Mouse (Mus musculus) heart, adult 2 months (tissue): Measurements from ENCODE around the gene Cald1. TPM values are rescaled to one million over a fixed set of nuclear protein-coding genes. Genes with fewer than 3 reads are reported as not detected.

ENCODE experiments used
- DNase-seq, 2 experiments: peaks; one replicate each; pipeline ENCODE4 v3.0.0; 2021
- H3K27ac ChIP-seq: fragments of 200-600 bp; 2 replicates; pipeline ENCODE4 v1.8.1; 2022
- H3K27me3 ChIP-seq: fragments of 200-500 bp; 2 replicates; pipeline ENCODE4 v1.6.1; 2012; ENCODE audit warnings: mild to moderate bottlenecking, low read length, inconsistent platforms, mixed read lengths; ENCODE audit not compliant: control insufficient read depth, insufficient read depth
- H3K36me3 ChIP-seq: fragments of 200-500 bp; 2 replicates; pipeline ENCODE4 v1.6.1; 2012; ENCODE audit warnings: low read length, inconsistent platforms; ENCODE audit not compliant: control insufficient read depth, insufficient read depth
- H3K4me1 ChIP-seq: fragments of 200-500 bp; 2 replicates; pipeline ENCODE4 v1.6.1; 2011; ENCODE audit warnings: low read length; ENCODE audit not compliant: control insufficient read depth, insufficient read depth
- H3K4me3 ChIP-seq: fragments of 200-600 bp; 2 replicates; pipeline ENCODE4 v1.8.1; 2022
- H3K79me2 ChIP-seq: fragments of 200-500 bp; replicated peaks from 2 replicates; pipeline ENCODE4 v1.6.1; 2012; ENCODE audit warnings: mild to moderate bottlenecking, inconsistent platforms, low read length, moderate library complexity, mixed read lengths; ENCODE audit not compliant: control insufficient read depth, insufficient read depth
- H3K9ac ChIP-seq: fragments of 200-500 bp; 2 replicates; pipeline ENCODE4 v1.6.1; 2012; ENCODE audit warnings: low read depth, mild to moderate bottlenecking, control low read depth, inconsistent platforms, low read length, mixed read lengths
- CTCF ChIP-seq: fragments of 200-600 bp; IDR thresholded peaks from 2 replicates; pipeline ENCODE4 v1.8.1; 2022; ENCODE audit warnings: antibody characterized with exemption, mild to moderate bottlenecking, moderate library complexity
- EP300 ChIP-seq: fragments of 200-500 bp; IDR thresholded peaks from 2 replicates; pipeline ENCODE4 v1.6.1; 2011; ENCODE audit warnings: low read depth, low read length, control low read depth; ENCODE audit not compliant: insufficient read depth
- POLR2A ChIP-seq: fragments of 200-500 bp; IDR thresholded peaks from 2 replicates; pipeline ENCODE4 v1.6.1; 2011; ENCODE audit warnings: mild to moderate bottlenecking, low read depth, low read length, control low read depth; ENCODE audit not compliant: insufficient read depth
- WGBS: fragments of 180-500 bp; shearing (Covaris S2); methylation state at CpG from one replicate; pipeline ENCODE4 v1.1.7; 2018; 5-methylcytosine and 5-hydroxymethylcytosine counted together
- intact Hi-C: fragments of 180-260 bp; cut with DNase I; formaldehyde crosslinking; loops from one replicate; pipeline ENCODE4 v1.15.1; 2025
- polyA plus RNA-seq: library from polyadenylated mRNA; depleted of rRNA; stranded (reverse); fragments of >200 nt; gene quantifications from 2 replicates; pipeline ENCODE4 v1.2.3, GENCODE M21; 2012
- total RNA-seq, 2 experiments: library from RNA; stranded (reverse); gene quantifications; 2 replicates each; pipeline ENCODE4 v1.2.3; 2021

Gene Cald1
- total and polyA plus RNA-seq, 3 experiments, result 14.1 to 62.8 (median 47.6) TPM

DNA sequence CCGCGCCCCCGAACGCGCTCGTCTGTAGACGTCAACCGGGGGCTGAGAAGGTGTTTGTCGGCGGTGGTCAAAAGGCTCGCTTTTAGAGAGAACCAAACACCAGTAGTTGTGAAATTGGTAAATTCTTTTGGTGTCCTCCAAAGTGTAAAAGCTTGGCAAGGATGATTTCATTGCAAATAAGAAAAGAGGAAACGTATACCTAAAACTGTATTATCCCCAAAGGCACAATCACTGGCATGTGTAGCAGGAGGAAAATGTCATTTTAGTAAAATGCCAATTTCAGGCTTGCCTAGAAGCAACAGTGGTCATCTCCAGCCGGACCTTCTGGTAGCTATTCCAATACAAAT lies 182.6 kb downstream of the Cald1 start:
- TF ChIP-seq CTCF (no peak), EP300 (no peak), POLR2A (no peak)
- Histone ChIP-seq H3K27me3 (no peaks in the 10 kb centered on the region), H3K9ac (peak overlapping the region; percentile 82), H3K4me1 (peaks cover 2% of the 10 kb centered on the region; the same call in 1 of the 2 replicates), H3K27ac (peak overlapping the region; percentile 95), H3K4me3 (peak overlapping the region; percentile 91), H3K79me2 (no peaks in the 10 kb centered on the region), H3K36me3 (no peaks in the 10 kb centered on the region)
- intact Hi-C loops, result loop anchor here (1.0 to 5.0 kb wide), 3 partner anchors 81 to 129 kb away; partner anchors contain the start of genes Cyren, Tmem140 and Wdr91
- 1% methylated on average over 13 of the region's 13 CpGs for WGBS
- no peak for DNase-seq

DNA sequence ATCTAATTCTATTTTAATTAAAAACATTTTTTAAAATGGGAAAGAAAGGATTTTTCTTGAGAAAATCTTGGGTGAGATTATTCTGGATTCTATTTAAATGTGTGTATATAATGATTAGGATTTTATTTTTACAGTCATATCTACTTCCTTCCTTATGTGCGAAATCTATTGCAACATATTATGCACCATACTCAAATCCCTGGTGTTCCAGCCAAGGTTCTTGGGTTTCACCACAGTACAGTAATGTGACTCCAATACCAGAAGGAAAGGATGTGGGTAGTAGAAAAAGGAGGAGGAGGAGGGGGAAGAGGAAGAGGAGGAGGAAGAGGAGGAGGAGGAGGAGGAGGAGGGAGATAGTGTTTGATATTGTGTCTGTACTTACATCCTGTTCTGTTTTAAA lies 184.2 kb downstream of the Cald1 start:
- H3K4me3 ChIP-seq, result no peak overlapping the region
- intact Hi-C loops, result loop anchor here (5.0 kb wide), 1 partner anchor 80 kb away; the partner anchor contains the start of gene Tmem140
- DNase-seq, result no peak

DNA sequence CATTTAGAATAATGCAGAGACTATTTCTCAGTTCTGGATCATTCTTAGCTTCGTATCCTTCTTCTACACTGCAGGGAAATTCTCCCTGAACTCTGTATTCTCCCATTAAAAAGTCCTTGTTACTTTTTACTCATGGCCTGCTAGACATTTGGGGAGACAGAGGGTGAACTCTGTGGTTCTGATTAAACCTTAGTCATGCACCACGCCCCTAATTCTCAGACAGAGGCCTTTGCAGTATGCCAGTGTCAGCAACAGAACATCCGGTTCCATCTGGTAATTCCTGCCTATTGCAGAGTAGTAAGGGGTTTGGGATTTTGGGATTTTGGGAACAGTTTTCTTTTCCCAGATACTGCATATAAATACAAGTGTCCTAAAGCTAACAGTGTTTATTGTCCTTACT lies 198.6 kb downstream of the Cald1 start:
- Histone ChIP-seq H3K4me1 (no peaks in the 10 kb centered on the region), H3K27me3 (no peaks in the 10 kb centered on the region), H3K9ac (no peak overlapping the region), H3K79me2 (no peaks in the 10 kb centered on the region), H3K36me3 (no peaks in the 10 kb centered on the region), H3K4me3 (no peak overlapping the region), H3K27ac (no peak overlapping the region)
- intact Hi-C loops, result no loop called here
- no peak for DNase-seq
- TF ChIP-seq CTCF (no peak), EP300 (no peak), POLR2A (no peak)
- WGBS, result 75% methylated on average over 3 of the region's 3 CpGs

More for the DNA sequence above, 184.2 kb downstream of the Cald1 start:
- TF ChIP-seq POLR2A, result no peak
- TF ChIP-seq CTCF, result no peak
- no peak for TF ChIP-seq EP300
- no peak overlapping the region for H3K9ac ChIP-seq
- H3K36me3 ChIP-seq, result no peaks in the 10 kb centered on the region
- no peaks in the 10 kb centered on the region for H3K27me3 ChIP-seq
- no peaks in the 10 kb centered on the region for H3K79me2 ChIP-seq
- 79% methylated on average over 1 of the region's 1 CpGs for WGBS
- no peak overlapping the region for H3K27ac ChIP-seq
- peaks cover 2% of the 10 kb centered on the region; the same call in 1 of the 2 replicates for H3K4me1 ChIP-seq

DNA sequence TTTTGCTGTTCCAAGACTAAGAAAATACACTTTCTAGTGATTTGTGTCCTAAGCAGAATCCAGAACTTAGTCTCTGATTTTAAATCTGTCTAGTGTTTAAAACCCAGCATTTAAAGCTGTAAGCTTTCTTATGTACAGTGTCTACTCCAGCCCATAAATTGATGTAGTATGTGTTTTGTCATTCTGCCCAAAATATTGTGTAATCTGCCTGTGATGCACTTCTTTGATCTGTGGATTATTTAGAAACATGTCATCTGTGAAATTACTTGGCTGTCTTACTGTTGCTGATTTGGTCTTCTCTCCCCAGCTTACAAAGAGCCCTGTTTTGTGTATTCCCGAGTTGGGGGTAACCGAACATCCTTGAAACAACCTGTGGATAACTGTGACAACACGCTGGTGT lies 199.6 kb downstream of the Cald1 start:
- no peak overlapping the region for H3K9ac ChIP-seq
- no peaks in the 10 kb centered on the region for H3K4me1 ChIP-seq
- H3K79me2 ChIP-seq, result no peaks in the 10 kb centered on the region
- H3K27me3 ChIP-seq, result no peaks in the 10 kb centered on the region
- H3K4me3 ChIP-seq, result no peak overlapping the region
- H3K27ac ChIP-seq, result no peak overlapping the region
- no peaks in the 10 kb centered on the region for H3K36me3 ChIP-seq
- 79% methylated on average over 3 of the region's 3 CpGs for WGBS
- TF ChIP-seq CTCF (no peak), EP300 (no peak), POLR2A (no peak)
- DNase-seq, result no peak
- intact Hi-C loops, result no loop called here

DNA sequence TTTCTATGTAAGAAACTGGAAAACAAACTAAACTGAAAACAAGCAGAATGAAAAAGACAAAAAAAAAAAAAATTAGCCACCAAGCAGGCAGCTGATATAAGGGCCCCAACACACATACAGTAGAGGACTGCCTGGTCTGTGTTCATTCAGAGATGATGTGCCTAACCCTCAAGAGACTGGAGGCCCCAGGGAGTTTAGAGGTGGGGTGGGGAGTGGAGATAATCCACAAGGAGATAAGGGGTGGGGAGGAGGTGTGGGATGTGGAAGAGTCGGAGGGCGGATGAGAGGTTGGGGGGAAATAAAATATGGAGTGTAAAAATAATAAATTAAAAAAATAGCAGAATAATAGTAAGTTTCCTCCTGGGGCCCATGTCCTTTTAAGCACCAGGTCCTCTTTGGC lies 207.3 kb downstream of the Cald1 start:
- H3K27ac ChIP-seq, result no peak overlapping the region
- H3K9ac ChIP-seq, result no peak overlapping the region
- H3K4me3 ChIP-seq, result no peak overlapping the region
- H3K4me1 ChIP-seq, result no peaks in the 10 kb centered on the region
- DNase-seq, result no peak
- no peaks in the 10 kb centered on the region for H3K79me2 ChIP-seq
- H3K36me3 ChIP-seq, result no peaks in the 10 kb centered on the region
- TF ChIP-seq EP300 (no peak), POLR2A (no peak), CTCF (no peak)
- 48% methylated on average over 2 of the region's 2 CpGs for WGBS
- no peaks in the 10 kb centered on the region for H3K27me3 ChIP-seq
- intact Hi-C loops, result no loop called here

DNA sequence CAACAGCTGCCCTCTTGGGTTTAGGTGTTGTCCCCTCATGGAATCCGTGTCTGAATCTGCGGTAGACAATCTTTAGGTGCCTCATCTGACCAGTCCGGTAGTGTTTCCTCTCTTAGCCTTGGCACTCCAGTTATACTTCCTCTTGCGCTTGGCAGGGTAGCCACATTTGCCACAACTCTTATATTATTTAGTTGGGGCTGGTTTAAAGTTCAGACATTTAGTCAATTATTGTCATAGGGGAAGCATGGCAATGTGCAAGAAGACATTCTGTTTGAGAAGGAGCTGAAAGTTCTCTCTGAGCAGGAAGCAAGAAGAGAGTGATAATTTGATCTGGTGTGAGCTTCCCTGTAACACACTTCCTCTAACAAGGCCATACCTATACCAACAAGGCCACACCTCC lies 212.4 kb downstream of the Cald1 start:
- Histone ChIP-seq H3K9ac (no peak overlapping the region), H3K4me3 (no peak overlapping the region), H3K79me2 (no peaks in the 10 kb centered on the region), H3K36me3 (no peaks in the 10 kb centered on the region), H3K27me3 (no peaks in the 10 kb centered on the region), H3K27ac (no peak overlapping the region), H3K4me1 (no peaks in the 10 kb centered on the region)
- WGBS, result 85% methylated on average over 4 of the region's 4 CpGs
- DNase-seq, result no peak
- TF ChIP-seq POLR2A (no peak), CTCF (no peak), EP300 (no peak)
- intact Hi-C loops, result no loop called here
